Mouse (Mus musculus) heart, postnatal 0 days (tissue): Measurements from ENCODE around the gene Mdga1.

Experiments
- CTCF ChIP-seq: IDR thresholded peaks from 2 replicates; pipeline ENCODE4 v1.5.1; 2016; ENCODE audit warnings: antibody characterized with exemption, control low read depth, low read depth
- EP300 ChIP-seq: IDR thresholded peaks from 2 replicates; pipeline ENCODE4 v1.6.1; 2016; ENCODE audit warnings: antibody characterized with exemption, low read depth

GRCm38 (mm10) chr17:29975731-29976130 lies 5.8 kb upstream of the Mdga1 start:
- TF ChIP-seq CTCF (peak; percentile 86), EP300 (no peak)
